Mouse (Mus musculus): ENCODE data around the gene Kcnip1.

DNA sequence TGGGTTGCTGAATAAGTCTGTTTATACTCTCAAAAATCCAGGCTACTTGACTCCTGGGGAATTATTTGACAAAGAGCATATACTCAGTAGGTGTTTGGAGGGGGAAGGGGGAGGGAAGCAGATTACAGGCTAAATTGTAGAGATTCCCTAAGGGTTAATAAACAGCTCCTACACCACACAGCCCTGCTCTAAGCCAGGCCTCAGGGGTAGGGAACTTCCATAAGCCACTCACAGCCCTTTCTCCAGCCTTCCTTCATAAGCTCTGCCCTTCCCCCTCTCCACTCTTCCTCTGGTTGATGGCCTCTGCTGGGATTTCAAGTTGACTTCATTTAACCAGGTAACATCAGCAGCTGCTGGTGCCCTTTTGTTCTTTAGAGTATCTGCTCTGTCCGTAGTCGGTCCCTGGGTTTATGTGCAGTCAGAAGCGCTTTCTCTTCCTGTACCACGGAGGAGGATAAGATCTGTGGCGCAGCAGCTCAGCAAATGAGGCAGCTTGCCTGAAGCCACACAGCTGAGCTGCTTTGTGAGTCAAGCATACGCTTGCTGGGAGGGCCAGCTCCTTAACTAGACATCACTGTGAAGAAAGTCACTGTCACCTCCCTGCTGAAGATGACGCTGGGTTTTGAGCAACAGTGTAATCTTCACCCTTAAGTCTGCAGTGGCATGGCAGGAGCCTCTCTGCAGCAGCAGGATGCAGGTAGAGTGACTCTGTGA lies 54.2 kb downstream of the Kcnip1 start:
- TF ChIP-seq CTCF (conservative IDR thresholded peaks at IDR 0.05 in 1 of 2, IDR thresholded peaks at IDR 0.05 in 1 of 2; ENCODE audit: low read depth in 2 of 2, low read length in 2 of 2) (no peak), MYC (IDR thresholded peaks at IDR 0.05; ENCODE audit: low read depth, low read length) (no peak)
